Mouse (Mus musculus): Measurements from ENCODE around the gene 2410002F23Rik. TPM values are rescaled to one million over a fixed set of nuclear protein-coding genes. Genes with fewer than 3 reads are reported as not detected.
"Not testable (repeated sequence)": the region's sequence is repeated elsewhere in the genome, so short reads cannot be mapped to it uniquely, and the experiment has no call there.

2410002F23Rik gene
- polyA plus RNA-seq, 1 experiment from 2014 or later: 28.0 TPM

DNA sequence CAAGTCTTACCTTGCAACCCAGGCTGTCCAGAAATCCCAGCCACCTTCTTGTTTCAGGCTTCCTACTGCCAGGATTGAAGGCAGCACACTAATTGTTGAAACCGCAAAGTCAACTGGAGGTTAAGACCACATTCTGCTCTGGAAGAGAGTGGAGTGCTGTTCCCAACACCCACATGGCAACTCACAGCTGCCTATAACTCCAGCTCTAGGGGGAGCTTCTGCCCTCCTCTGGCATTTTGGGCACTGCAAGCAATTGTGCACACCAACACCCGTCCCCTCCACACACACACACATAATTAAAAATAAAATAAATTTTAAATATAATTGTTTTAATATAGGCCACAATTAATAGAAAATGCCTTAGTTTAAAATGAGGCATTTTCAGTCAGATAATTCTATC lies 5.4 kb upstream of the 2410002F23Rik start:
- H3K36me3 ChIP-seq (replicated peaks): no peaks in the 10 kb centered on the region
- H3K27me3 ChIP-seq: no peaks in the 10 kb centered on the region
- H3K4me1 ChIP-seq (replicated peaks): peaks cover 15% of the 10 kb centered on the region
- H3K27ac ChIP-seq (replicated peaks): no peak overlapping the region
- H3K9ac ChIP-seq: no peak overlapping the region
- H3K4me3 ChIP-seq (replicated peaks): no peak overlapping the region
- no peaks in the 10 kb centered on the region for H3K9me3 ChIP-seq (replicated peaks)
- ATAC-seq (ENCODE audit: insufficient read depth): no peak
- WGBS (ENCODE audit: insufficient replicate concordance): 54% methylated on average over 2 of the region's 2 CpGs
- no peak overlapping the region for H3K4me2 ChIP-seq

DNA sequence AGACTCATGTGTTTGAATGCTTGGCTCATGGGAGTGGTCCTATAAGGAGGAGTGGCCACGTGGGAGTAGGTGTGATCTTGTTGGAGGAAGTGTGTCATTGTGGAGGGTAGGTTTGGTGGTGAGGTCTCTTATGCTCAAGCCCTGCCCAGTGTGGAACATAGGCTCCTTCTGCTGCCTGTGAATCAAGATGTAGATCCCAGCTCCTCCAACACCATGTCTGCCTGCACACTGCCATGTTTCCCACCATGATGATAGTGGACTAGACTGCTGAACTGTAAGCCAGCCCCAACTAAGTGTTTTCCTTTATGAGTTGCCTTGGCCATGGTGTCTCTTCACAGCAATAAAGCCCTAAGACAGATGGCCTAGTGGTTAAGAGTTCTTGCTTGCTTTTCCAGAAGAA lies 2.4 kb upstream of the 2410002F23Rik start:
- no peaks in the 10 kb centered on the region for H3K9me3 ChIP-seq (replicated peaks)
- H3K27me3 ChIP-seq: no peaks in the 10 kb centered on the region
- peaks cover 36% of the 10 kb centered on the region for H3K4me1 ChIP-seq (replicated peaks)
- H3K9ac ChIP-seq: no peak overlapping the region
- H3K36me3 ChIP-seq (replicated peaks): peaks cover 12% of the 10 kb centered on the region
- no peak for ATAC-seq (ENCODE audit: insufficient read depth)
- H3K4me3 ChIP-seq (replicated peaks): no peak overlapping the region
- H3K27ac ChIP-seq (replicated peaks): no peak overlapping the region
- no peak overlapping the region for H3K4me2 ChIP-seq
- 42% methylated on average over 1 of the region's 1 CpGs for WGBS (ENCODE audit: insufficient replicate concordance)

- peak; percentile 13; the same call in 1 of the 2 replicates for ATAC-seq (ENCODE audit: insufficient read depth)
These were observed 505 bp downstream of the 2410002F23Rik start for GRCm38 (mm10) chr7:44246984-44247470.

DNA sequence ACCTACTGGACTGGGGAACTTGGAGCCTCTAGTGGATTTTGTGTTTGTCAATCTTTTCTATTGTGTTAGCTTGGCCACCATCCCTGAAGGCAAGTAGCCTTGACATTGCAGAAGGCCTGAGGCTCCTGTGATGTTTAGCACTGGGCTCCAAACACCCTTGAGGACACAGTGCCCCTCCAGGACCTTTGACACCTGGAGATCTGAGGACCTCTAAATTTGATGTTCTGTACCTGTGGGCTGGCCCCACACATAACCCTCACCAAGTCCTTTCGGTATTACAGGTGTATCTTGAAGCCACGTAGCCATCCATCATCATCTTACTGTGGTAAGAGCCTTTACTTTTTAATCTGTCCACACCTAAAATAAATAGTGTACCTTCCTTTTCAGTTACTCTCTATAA lies 1.4 kb downstream of the 2410002F23Rik start:
- Histone ChIP-seq H3K36me3 (replicated peaks) (peaks cover 47% of the 10 kb centered on the region), H3K9ac (peak overlapping the region; percentile 39; the same call in 1 of the 2 replicates), H3K27me3 (no peaks in the 10 kb centered on the region), H3K9me3 (replicated peaks) (no peaks in the 10 kb centered on the region), H3K4me2 (peak overlapping the region; percentile 91), H3K4me3 (replicated peaks) (peak overlapping the region; percentile 95), H3K27ac (replicated peaks) (no peak overlapping the region), H3K4me1 (replicated peaks) (peaks cover 38% of the 10 kb centered on the region)
- no peak for ATAC-seq (ENCODE audit: insufficient read depth)
- WGBS (ENCODE audit: insufficient replicate concordance): 73% methylated on average over 2 of the region's 2 CpGs

More at GRCm38 (mm10) chr7:44246984-44247470, 505 bp downstream of the 2410002F23Rik start:
- Histone ChIP-seq H3K9ac (peak overlapping the region; percentile 88), H3K4me1 (replicated peaks) (peaks cover 38% of the 10 kb centered on the region), H3K27me3 (no peaks in the 10 kb centered on the region), H3K36me3 (replicated peaks) (peaks cover 38% of the 10 kb centered on the region), H3K9me3 (replicated peaks) (no peaks in the 10 kb centered on the region), H3K4me3 (replicated peaks) (peak overlapping the region; percentile 95), H3K27ac (replicated peaks) (peak overlapping the region; percentile 89), H3K4me2 (peak overlapping the region; percentile 91)
- WGBS (ENCODE audit: insufficient replicate concordance): under 1% methylated on average over 23 of the region's 23 CpGs

GRCm38 (mm10) chr7:44249248-44249647 lies 2.7 kb downstream of the 2410002F23Rik start:
- Histone ChIP-seq H3K9ac (no peak overlapping the region), H3K36me3 (replicated peaks) (peaks cover 51% of the 10 kb centered on the region), H3K4me1 (replicated peaks) (peaks cover 38% of the 10 kb centered on the region), H3K27me3 (no peaks in the 10 kb centered on the region), H3K4me3 (replicated peaks) (no peak overlapping the region), H3K9me3 (replicated peaks) (no peaks in the 10 kb centered on the region), H3K27ac (replicated peaks) (no peak overlapping the region), H3K4me2 (no peak overlapping the region)
- 79% methylated on average over 4 of the region's 4 CpGs for WGBS (ENCODE audit: insufficient replicate concordance)
- no peak for ATAC-seq (ENCODE audit: insufficient read depth)

- H3K36me3 ChIP-seq (replicated peaks): peaks cover 51% of the 10 kb centered on the region
- 77% methylated on average over 17 of the region's 17 CpGs for WGBS (ENCODE audit: insufficient replicate concordance)
- not testable (repeated sequence) for H3K27ac ChIP-seq (replicated peaks)
These were observed 4.3 kb downstream of the 2410002F23Rik start for GRCm38 (mm10) chr7:44250732-44251275.

DNA sequence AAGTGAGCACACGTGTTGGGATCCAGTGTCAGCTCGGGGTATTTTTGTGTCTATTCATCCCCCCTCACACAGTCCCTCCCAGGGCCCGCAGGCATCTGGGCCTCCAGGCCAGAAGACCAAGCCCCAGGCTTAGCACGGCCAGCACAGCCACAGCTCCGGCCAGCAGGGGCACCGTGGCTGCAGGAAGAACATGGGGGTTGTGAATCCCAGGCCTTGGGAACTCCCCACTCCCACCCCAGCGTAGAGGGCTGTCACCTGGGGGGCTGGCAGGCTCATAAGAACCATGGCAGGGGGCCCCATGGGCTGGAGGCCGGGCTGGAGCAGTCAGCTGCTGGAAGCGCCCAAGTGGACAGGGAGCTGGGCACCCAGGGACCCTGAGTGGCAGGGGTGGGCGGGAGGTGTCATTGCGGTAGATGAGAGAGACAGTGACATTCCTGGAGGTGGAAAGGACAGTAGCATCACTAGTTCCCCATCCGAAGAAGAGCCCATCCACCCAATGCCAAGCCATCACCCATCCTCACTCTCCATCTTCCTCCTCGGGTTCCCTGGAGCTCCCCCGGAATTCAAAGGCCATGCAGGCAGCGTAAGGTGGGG lies 6.6 kb downstream of the 2410002F23Rik start:
- no peak for ATAC-seq (ENCODE audit: insufficient read depth)
- H3K27ac ChIP-seq (replicated peaks): no peak overlapping the region
- peaks cover 48% of the 10 kb centered on the region for H3K36me3 ChIP-seq (replicated peaks)
- WGBS (ENCODE audit: insufficient replicate concordance): 59% methylated on average over 15 of the region's 15 CpGs
- no peak overlapping the region for H3K9ac ChIP-seq
- no peaks in the 10 kb centered on the region for H3K27me3 ChIP-seq
- H3K4me3 ChIP-seq (replicated peaks): no peak overlapping the region
- no peaks in the 10 kb centered on the region for H3K9me3 ChIP-seq (replicated peaks)
- no peak overlapping the region for H3K4me2 ChIP-seq
- peaks cover 10% of the 10 kb centered on the region for H3K4me1 ChIP-seq (replicated peaks)

More at GRCm38 (mm10) chr7:44250732-44251275, 4.3 kb downstream of the 2410002F23Rik start:
- peaks cover 28% of the 10 kb centered on the region for H3K4me1 ChIP-seq (replicated peaks)
- H3K9me3 ChIP-seq (replicated peaks); ATAC-seq (ENCODE audit: insufficient read depth); H3K4me3 ChIP-seq (replicated peaks); H3K9ac ChIP-seq; H3K27me3 ChIP-seq; H3K4me2 ChIP-seq: not testable (repeated sequence)

GRCm38 (mm10) chr7:44254930-44255329 lies 8.4 kb downstream of the 2410002F23Rik start:
- ATAC-seq (ENCODE audit: insufficient read depth): no peak
- H3K4me1 ChIP-seq (replicated peaks): no peaks in the 10 kb centered on the region
- 63% methylated on average over 6 of the region's 6 CpGs for WGBS (ENCODE audit: insufficient replicate concordance)
- H3K27ac ChIP-seq (replicated peaks): no peak overlapping the region
- H3K9ac ChIP-seq: no peak overlapping the region
- no peaks in the 10 kb centered on the region for H3K9me3 ChIP-seq (replicated peaks)
- H3K36me3 ChIP-seq (replicated peaks): peaks cover 30% of the 10 kb centered on the region
- H3K4me2 ChIP-seq: no peak overlapping the region
- no peaks in the 10 kb centered on the region for H3K27me3 ChIP-seq
- H3K4me3 ChIP-seq (replicated peaks): no peak overlapping the region

- H3K4me2 ChIP-seq: no peak within 1 kb of the TSS
- H3K9me3 ChIP-seq (replicated peaks): no peaks in the 10 kb centered on the region
- no peak within 1 kb of the TSS for H3K9ac ChIP-seq
- H3K27me3 ChIP-seq: peaks cover 18% of the 10 kb centered on the region
- H3K27ac ChIP-seq (replicated peaks): no peak within 1 kb of the TSS
- WGBS (ENCODE audit: insufficient replicate concordance): 58% methylated on average over 4 of the region's 4 CpGs
- H3K4me1 ChIP-seq (replicated peaks): no peaks in the 10 kb centered on the region
- no peak for ATAC-seq (ENCODE audit: insufficient read depth)
- peaks cover 11% of the 10 kb centered on the region for H3K36me3 ChIP-seq (replicated peaks)
- H3K4me3 ChIP-seq (replicated peaks): no peak within 1 kb of the TSS
These were observed 10.8 kb downstream of the 2410002F23Rik start, which contains the start of gene Acp4 for GRCm38 (mm10) chr7:44257278-44257677. TSS of gene Acp4 (minus strand) at chr7:44257378.

GRCm38 (mm10) chr7:44260410-44260809 lies 13.9 kb downstream of the 2410002F23Rik start:
- no peak overlapping the region for H3K4me2 ChIP-seq
- H3K27ac ChIP-seq (replicated peaks): no peak overlapping the region
- H3K36me3 ChIP-seq (replicated peaks): no peaks in the 10 kb centered on the region
- H3K4me3 ChIP-seq (replicated peaks): no peak overlapping the region
- ATAC-seq (ENCODE audit: insufficient read depth): no peak
- H3K27me3 ChIP-seq: peaks cover 42% of the 10 kb centered on the region
- no peak overlapping the region for H3K9ac ChIP-seq
- peaks cover 6% of the 10 kb centered on the region for H3K4me1 ChIP-seq (replicated peaks)
- H3K9me3 ChIP-seq (replicated peaks): no peaks in the 10 kb centered on the region
- WGBS (ENCODE audit: insufficient replicate concordance): 56% methylated on average over 6 of the region's 6 CpGs

- Histone ChIP-seq H3K4me3 (replicated peaks) (no peak within 1 kb of the TSS), H3K9ac (no peak within 1 kb of the TSS), H3K4me1 (replicated peaks) (peaks cover 6% of the 10 kb centered on the region), H3K9me3 (replicated peaks) (no peaks in the 10 kb centered on the region), H3K36me3 (replicated peaks) (no peaks in the 10 kb centered on the region), H3K27ac (replicated peaks) (no peak within 1 kb of the TSS), H3K27me3 (peaks cover 42% of the 10 kb centered on the region), H3K4me2 (no peak within 1 kb of the TSS)
- 40% methylated on average over 5 of the region's 5 CpGs for WGBS (ENCODE audit: insufficient replicate concordance)
- ATAC-seq (ENCODE audit: insufficient read depth): no peak
These were observed 14.6 kb downstream of the 2410002F23Rik start, which contains the start of gene Gm15517 for GRCm38 (mm10) chr7:44261147-44261546. TSS of gene Gm15517 (plus strand) at chr7:44261447.

Data from liver, embryonic 15.5 days (tissue).